Mouse (Mus musculus) midbrain, embryonic 14.5 days (tissue): ENCODE measurements at regions not wholly inside any gene's neighbourhood (a gene's known extent, or its start where the extent isn't known, plus 50 kb on each side); places are given as distances from the start of the nearest gene placed in this dataset.

Experiments used
- ATAC-seq: fragments of 200-750 bp; cut with Nextera tagmentation; 2 replicates; pipeline ENCODE4 v1.8.0; 2017; ENCODE audit warnings: moderate number of reproducible peaks, moderate library complexity; ENCODE audit not compliant: low FRiP score, low TSS enrichment
- DNase-seq: peaks from one replicate; pipeline ENCODE4 v3.0.0-alpha.2; 2015
- H3K27ac ChIP-seq: fragments of 300-500 bp; sonication (generic); replicated peaks from 2 replicates; pipeline ENCODE4 v1.5.1; 2014; ENCODE audit warnings: mild to moderate bottlenecking, low read depth, low read length, moderate library complexity
- H3K27me3 ChIP-seq: fragments of 300-500 bp; sonication (generic); 2 replicates; pipeline ENCODE4 v1.6.1; 2014; ENCODE audit warnings: low read length, control low read depth, mixed read lengths; ENCODE audit not compliant: control insufficient read depth, insufficient read depth
- H3K36me3 ChIP-seq: fragments of 300-500 bp; sonication (generic); 2 replicates; pipeline ENCODE4 v1.6.1; 2014; ENCODE audit warnings: low read length, control low read depth; ENCODE audit not compliant: control insufficient read depth, insufficient read depth
- H3K4me1 ChIP-seq: fragments of 300-500 bp; sonication (generic); 2 replicates; pipeline ENCODE4 v1.6.1; 2014; ENCODE audit warnings: mild to moderate bottlenecking, antibody characterized with exemption, low read length, control low read depth; ENCODE audit not compliant: control insufficient read depth, insufficient read depth
- H3K4me2 ChIP-seq: fragments of 300-500 bp; sonication (generic); 2 replicates; pipeline ENCODE4 v1.6.1; 2014; ENCODE audit warnings: mild to moderate bottlenecking, low read length, moderate library complexity
- H3K4me3 ChIP-seq: fragments of 300-500 bp; sonication (generic); replicated peaks from 2 replicates; pipeline ENCODE4 v1.5.1; 2014; ENCODE audit warnings: low read depth, low read length
- H3K9ac ChIP-seq: fragments of 300-500 bp; sonication (generic); replicated peaks from 2 replicates; pipeline ENCODE4 v1.6.1; 2014; ENCODE audit warnings: mild to moderate bottlenecking, low read length, moderate library complexity
- H3K9me3 ChIP-seq: fragments of 300-500 bp; sonication (generic); 2 replicates; pipeline ENCODE4 v1.6.1; 2016; ENCODE audit warnings: low read length, control low read depth, mixed read lengths; ENCODE audit not compliant: control insufficient read depth
- WGBS: fragments of 180-500 bp; shearing (Covaris S2); extraction: QIAGEN DNeasy Blood & Tissue Kit; methylation state at CpG from one replicate; pipeline ENCODE4 v1.1.7; 2014; 5-methylcytosine and 5-hydroxymethylcytosine counted together

GRCm38 (mm10) chr7:73593645-73594385 lies 52.2 kb upstream of the Chd2 start:
- no peaks in the 10 kb centered on the region for H3K27me3 ChIP-seq
- H3K4me1 ChIP-seq, result peaks cover 45% of the 10 kb centered on the region
- H3K4me2 ChIP-seq, result no peak overlapping the region
- H3K9me3 ChIP-seq, result no peaks in the 10 kb centered on the region
- DNase-seq (no peak), ATAC-seq (no peak)
- WGBS, result 76% methylated on average over 17 of the region's 17 CpGs
- no peaks in the 10 kb centered on the region for H3K36me3 ChIP-seq
- H3K4me3 ChIP-seq, result no peak overlapping the region
- no peak overlapping the region for H3K27ac ChIP-seq
- H3K9ac ChIP-seq, result no peak overlapping the region

- H3K4me3 ChIP-seq, result no peak overlapping the region
- H3K27ac ChIP-seq, result no peak overlapping the region
- H3K4me2 ChIP-seq, result no peak overlapping the region
- peaks cover 44% of the 10 kb centered on the region for H3K4me1 ChIP-seq
- no peak overlapping the region for H3K9ac ChIP-seq
- H3K27me3 ChIP-seq, result no peaks in the 10 kb centered on the region
- no peaks in the 10 kb centered on the region for H3K36me3 ChIP-seq
- DNase-seq (no peak), ATAC-seq (no peak)
- no peaks in the 10 kb centered on the region for H3K9me3 ChIP-seq
- WGBS, result 93% methylated on average over 5 of the region's 5 CpGs
Measured at GRCm38 (mm10) chr7:73592857-73593256, 51.2 kb upstream of the Chd2 start.
